Mouse (Mus musculus) bone marrow, adult 2 months (tissue): ENCODE data around the gene Atp6v1g3. TPM values are rescaled to one million over a fixed set of nuclear protein-coding genes. Genes with fewer than 3 reads are reported as not detected.

ENCODE experiments used
- H3K27ac ChIP-seq: fragments of 200-500 bp; 2 replicates; pipeline ENCODE4 v1.5.1; 2012; ENCODE audit warnings: low read depth, mild to moderate bottlenecking, control low read depth, inconsistent platforms, low read length; ENCODE audit not compliant: control insufficient read depth, poor library complexity, insufficient read depth
- H3K4me1 ChIP-seq: fragments of 200-500 bp; 2 replicates; pipeline ENCODE4 v1.6.1; 2011; ENCODE audit warnings: low read length; ENCODE audit not compliant: control insufficient read depth, insufficient read depth
- H3K4me3 ChIP-seq: fragments of 200-500 bp; replicated peaks from 2 replicates; pipeline ENCODE3; 2011; ENCODE audit warnings: mild to moderate bottlenecking, low read depth, low read length, control low read depth; ENCODE audit not compliant: control insufficient read depth
- CTCF ChIP-seq: fragments of 200-500 bp; IDR thresholded peaks from 2 replicates; pipeline ENCODE4 v1.5.1; 2011; ENCODE audit warnings: low read length, control low read depth; ENCODE audit not compliant: control insufficient read depth, insufficient read depth
- POLR2A ChIP-seq: fragments of 200-500 bp; IDR thresholded peaks from 2 replicates; pipeline ENCODE4 v1.6.1; 2011; ENCODE audit warnings: low read depth, mild to moderate bottlenecking, control low read depth, low read length, borderline replicate concordance; ENCODE audit not compliant: control insufficient read depth
- WGBS: fragments of 180-500 bp; shearing (Covaris S2); methylation state at CpG from one replicate; pipeline ENCODE4 v1.1.7; 2018; 5-methylcytosine and 5-hydroxymethylcytosine counted together
- polyA plus RNA-seq: library from polyadenylated mRNA; stranded (reverse); fragments of >200 nt; gene quantifications from 2 replicates; pipeline ENCODE4 v1.2.4, GENCODE M21; 2011; ENCODE audit warnings: low replicate concordance; ENCODE audit not compliant: missing spikeins, insufficient read depth, insufficient read length

The Atp6v1g3 gene
- polyA plus RNA-seq, 1 experiment = not detected

GRCm38 (mm10) chr1:138294487-138294886, 20.9 kb downstream of the Atp6v1g3 start:
- 80% methylated on average over 5 of the region's 5 CpGs for WGBS
- Histone ChIP-seq H3K4me3 (no peak overlapping the region), H3K4me1 (peaks cover 1% of the 10 kb centered on the region), H3K27ac (no peak overlapping the region)
- TF ChIP-seq CTCF = no peak

GRCm38 (mm10) chr1:138298156-138298555, 24.6 kb downstream of the Atp6v1g3 start:
- H3K27ac ChIP-seq = no peak overlapping the region
- WGBS = 73% methylated on average over 2 of the region's 2 CpGs
- TF ChIP-seq POLR2A (no peak), CTCF (no peak)
- peaks cover 3% of the 10 kb centered on the region for H3K4me1 ChIP-seq
- no peak overlapping the region for H3K4me3 ChIP-seq

GRCm38 (mm10) chr1:138299576-138299975, 26.0 kb downstream of the Atp6v1g3 start:
- 10% methylated on average over 4 of the region's 4 CpGs for WGBS
- Histone ChIP-seq H3K27ac (no peak overlapping the region), H3K4me1 (peaks cover 3% of the 10 kb centered on the region), H3K4me3 (no peak overlapping the region)
- TF ChIP-seq POLR2A = no peak
- TF ChIP-seq CTCF = no peak

- Histone ChIP-seq H3K4me1 (peaks cover 3% of the 10 kb centered on the region), H3K4me3 (no peak overlapping the region), H3K27ac (no peak overlapping the region)
- WGBS = 60% methylated on average over 5 of the region's 5 CpGs
- TF ChIP-seq CTCF (no peak), POLR2A (no peak)
Observed at GRCm38 (mm10) chr1:138301920-138302319, 28.4 kb downstream of the Atp6v1g3 start.

GRCm38 (mm10) chr1:138302756-138303155, 29.2 kb downstream of the Atp6v1g3 start:
- 59% methylated on average over 2 of the region's 2 CpGs for WGBS
- H3K27ac ChIP-seq = peak overlapping the region; percentile 61; the same call in 1 of the 2 replicates

GRCm38 (mm10) chr1:138303296-138303695, 29.8 kb downstream of the Atp6v1g3 start:
- Histone ChIP-seq H3K4me3 (no peak overlapping the region), H3K27ac (no peak overlapping the region), H3K4me1 (peaks cover 3% of the 10 kb centered on the region)
- TF ChIP-seq POLR2A (no peak), CTCF (no peak)
- 13% methylated on average over 1 of the region's 1 CpGs for WGBS

More at GRCm38 (mm10) chr1:138302756-138303155, 29.2 kb downstream of the Atp6v1g3 start:
- Histone ChIP-seq H3K4me3 (no peak overlapping the region), H3K4me1 (peaks cover 3% of the 10 kb centered on the region)
- no peak for TF ChIP-seq CTCF
- TF ChIP-seq POLR2A = no peak

- 36% methylated on average over 8 of the region's 8 CpGs for WGBS
- Histone ChIP-seq H3K4me1 (peaks cover 3% of the 10 kb centered on the region), H3K4me3 (no peak overlapping the region), H3K27ac (peak overlapping the region; percentile 23)
- TF ChIP-seq CTCF (no peak), POLR2A (no peak)
Observed at GRCm38 (mm10) chr1:138304141-138304915, 30.8 kb downstream of the Atp6v1g3 start.

- 8% methylated on average over 3 of the region's 3 CpGs for WGBS
- Histone ChIP-seq H3K4me1 (no peaks in the 10 kb centered on the region; the same call in 1 of the 2 replicates), H3K27ac (no peak overlapping the region; the same call in 1 of the 2 replicates), H3K4me3 (no peak overlapping the region)
- TF ChIP-seq POLR2A = no peak
- TF ChIP-seq CTCF = no peak
Observed at GRCm38 (mm10) chr1:138322657-138323056, 49.1 kb downstream of the Atp6v1g3 start.
